Comparison of ENCODE assay signal across 27 mouse cellular contexts in genomic region chr10:6705226-6705885, GRCm38 (mm10). TPM values are rescaled to one million over a fixed set of nuclear protein-coding genes. Genes with fewer than 3 reads are reported as not detected.
DNase-seq lines count a peak whose midpoint lies in the region; ATAC-seq and TF ChIP-seq lines count a peak whose summit lies in the region.
"Had no signal": no experiment of that assay in that cellular context is flagged by ENCODE, and none has a peak within 500 bp of the region (broad histone marks: within the 10 kb centered on the region; RNA-seq: fewer than 3 reads in every experiment).

No protein-coding gene starts in this region.

- no peaks in the 10 kb centered on the region for H3K27me3 ChIP-seq in hindbrain, embryonic 15.5 days
- no peaks in the 10 kb centered on the region for H3K27me3 ChIP-seq in hindbrain, embryonic 14.5 days (ENCODE audit: control insufficient read depth, insufficient read depth, low read length)
- no peaks in the 10 kb centered on the region for H3K27me3 ChIP-seq in midbrain, embryonic 15.5 days (replicated peaks)
- H3K27me3 ChIP-seq in midbrain, embryonic 10.5 days (ENCODE audit: low read depth, poor library complexity, severe bottlenecking): no peaks in the 10 kb centered on the region
- no peaks in the 10 kb centered on the region for H3K27me3 ChIP-seq in forebrain, embryonic 16.5 days (replicated peaks; ENCODE audit: control insufficient read depth, insufficient read depth, low read length)
- H3K27me3 ChIP-seq in midbrain, postnatal 0 days (ENCODE audit: insufficient read depth, low read length): no peaks in the 10 kb centered on the region
- H3K27me3 ChIP-seq: embryonic facial prominence, embryonic 15.5 days; heart, embryonic 12.5 days; hindbrain, embryonic 13.5 days had no signal

- no peak overlapping the region for H3K9ac ChIP-seq in hindbrain, embryonic 15.5 days
- no peak overlapping the region for H3K9ac ChIP-seq in hindbrain, embryonic 14.5 days
- H3K9ac ChIP-seq in midbrain, embryonic 15.5 days: no peak overlapping the region
- no peak overlapping the region for H3K9ac ChIP-seq in forebrain, embryonic 16.5 days (replicated peaks; ENCODE audit: low read depth, low read length)
- H3K9ac ChIP-seq in midbrain, postnatal 0 days (replicated peaks; ENCODE audit: low read length, poor library complexity, severe bottlenecking): no peak overlapping the region
- H3K9ac ChIP-seq: embryonic facial prominence, embryonic 15.5 days; heart, embryonic 12.5 days; hindbrain, embryonic 13.5 days had no signal

- no peaks in the 10 kb centered on the region for H3K9me3 ChIP-seq in hindbrain, embryonic 15.5 days
- no peaks in the 10 kb centered on the region for H3K9me3 ChIP-seq in hindbrain, embryonic 14.5 days (ENCODE audit: control insufficient read depth, low read length)
- H3K9me3 ChIP-seq in midbrain, embryonic 15.5 days: no peaks in the 10 kb centered on the region
- no peaks in the 10 kb centered on the region for H3K9me3 ChIP-seq in midbrain, embryonic 10.5 days (replicated peaks)
- H3K9me3 ChIP-seq in forebrain, embryonic 16.5 days (ENCODE audit: control insufficient read depth, low read length): no peaks in the 10 kb centered on the region
- H3K9me3 ChIP-seq in midbrain, postnatal 0 days (ENCODE audit: low read length): no peaks in the 10 kb centered on the region
- H3K9me3 ChIP-seq: embryonic facial prominence, embryonic 15.5 days; heart, embryonic 12.5 days; hindbrain, embryonic 13.5 days had no signal

- intact Hi-C loops in heart, postnatal 14 days (cut with DNase I): no loop called here

- peak; percentile 80; the same call in 1 of the 2 replicates for ATAC-seq in hindbrain, embryonic 15.5 days (ENCODE audit: low FRiP score, low read depth)
- no peak for ATAC-seq in hindbrain, embryonic 14.5 days (ENCODE audit: low FRiP score)
- ATAC-seq in midbrain, embryonic 15.5 days (replicated peaks): peak; percentile 90
- ATAC-seq in forebrain, embryonic 16.5 days: peak; percentile 70; the same call in 1 of the 2 replicates
- peak; percentile 83 for ATAC-seq in midbrain, postnatal 0 days (ENCODE audit: low FRiP score)

- no peaks in the 10 kb centered on the region for H3K36me3 ChIP-seq in hindbrain, embryonic 15.5 days
- H3K36me3 ChIP-seq in hindbrain, embryonic 14.5 days (replicated peaks; ENCODE audit: control insufficient read depth, insufficient read depth): no peaks in the 10 kb centered on the region
- H3K36me3 ChIP-seq in midbrain, embryonic 15.5 days (replicated peaks): no peaks in the 10 kb centered on the region
- H3K36me3 ChIP-seq in midbrain, embryonic 10.5 days: no peaks in the 10 kb centered on the region
- H3K36me3 ChIP-seq in forebrain, embryonic 16.5 days (ENCODE audit: control insufficient read depth, insufficient read depth): no peaks in the 10 kb centered on the region
- H3K36me3 ChIP-seq in midbrain, postnatal 0 days (ENCODE audit: insufficient read depth, low read length): no peaks in the 10 kb centered on the region
- H3K36me3 ChIP-seq: embryonic facial prominence, embryonic 15.5 days; heart, embryonic 12.5 days; hindbrain, embryonic 13.5 days had no signal

- H3K4me3 ChIP-seq in hindbrain, embryonic 15.5 days: no peak overlapping the region
- no peak overlapping the region for H3K4me3 ChIP-seq in hindbrain, embryonic 14.5 days (replicated peaks; ENCODE audit: low read length)
- no peak overlapping the region for H3K4me3 ChIP-seq in midbrain, embryonic 15.5 days
- no peak overlapping the region for H3K4me3 ChIP-seq in midbrain, embryonic 10.5 days
- H3K4me3 ChIP-seq in forebrain, embryonic 16.5 days (replicated peaks; ENCODE audit: low read length): no peak overlapping the region
- no peak overlapping the region for H3K4me3 ChIP-seq in midbrain, postnatal 0 days (ENCODE audit: low read depth, low read length)
- H3K4me3 ChIP-seq: embryonic facial prominence, embryonic 15.5 days; erythroblast, embryonic 14.5 days; gastrocnemius, adult 2 months; heart, embryonic 12.5 days; hindbrain, embryonic 13.5 days had no signal

- 73% methylated on average over 1 of the region's 1 CpGs for WGBS in hindbrain, embryonic 15.5 days
- 84% methylated on average over 1 of the region's 1 CpGs for WGBS in hindbrain, embryonic 14.5 days
- 85% methylated on average over 1 of the region's 1 CpGs for WGBS in midbrain, embryonic 15.5 days
- 93% methylated on average over 1 of the region's 1 CpGs for WGBS in midbrain, embryonic 10.5 days
- 92% methylated on average over 1 of the region's 1 CpGs for WGBS in forebrain, embryonic 16.5 days
- WGBS in midbrain, postnatal 0 days: 70% methylated on average over 1 of the region's 1 CpGs

- TF ChIP-seq CTCF in midbrain, postnatal 0 days (IDR thresholded peaks at IDR 0.05): no peak

- no peaks in the 10 kb centered on the region for H3K4me1 ChIP-seq in hindbrain, embryonic 15.5 days (replicated peaks)
- no peaks in the 10 kb centered on the region for H3K4me1 ChIP-seq in hindbrain, embryonic 14.5 days (replicated peaks; ENCODE audit: control insufficient read depth, insufficient read depth, low read length)
- no peaks in the 10 kb centered on the region for H3K4me1 ChIP-seq in midbrain, embryonic 15.5 days
- no peaks in the 10 kb centered on the region for H3K4me1 ChIP-seq in midbrain, embryonic 10.5 days
- H3K4me1 ChIP-seq in forebrain, embryonic 16.5 days (replicated peaks; ENCODE audit: control insufficient read depth, insufficient read depth, low read length): no peaks in the 10 kb centered on the region
- no peaks in the 10 kb centered on the region for H3K4me1 ChIP-seq in midbrain, postnatal 0 days (ENCODE audit: insufficient read depth, low read length)
- H3K4me1 ChIP-seq: embryonic facial prominence, embryonic 15.5 days; heart, embryonic 12.5 days; hindbrain, embryonic 13.5 days had no signal

- no peak overlapping the region for H3K4me2 ChIP-seq in hindbrain, embryonic 15.5 days
- H3K4me2 ChIP-seq in hindbrain, embryonic 14.5 days (replicated peaks): no peak overlapping the region
- no peak overlapping the region for H3K4me2 ChIP-seq in midbrain, embryonic 15.5 days
- H3K4me2 ChIP-seq in forebrain, embryonic 16.5 days (ENCODE audit: low read length): no peak overlapping the region
- H3K4me2 ChIP-seq in midbrain, postnatal 0 days (ENCODE audit: low read depth, low read length, poor library complexity, severe bottlenecking): no peak overlapping the region
- H3K4me2 ChIP-seq: embryonic facial prominence, embryonic 15.5 days; heart, embryonic 12.5 days; hindbrain, embryonic 13.5 days had no signal

- no peak for DNase-seq in hindbrain, embryonic 14.5 days (ENCODE audit: low spot score)
- DNase-seq in midbrain, embryonic 10.5 days (ENCODE audit: low spot score): no peak
- DNase-seq in midbrain, postnatal 0 days (ENCODE audit: low spot score): peak; percentile 36
- no peak for DNase-seq in heart, postnatal 14 days
- DNase-seq: adrenal gland, adult 2 months; adrenal gland, postnatal 25 days; cerebellum, adult 8-10 months; cerebellum, postnatal 14 days; embryo, embryonic 11 days; gastrocnemius, adult 2 months; gastrocnemius, postnatal 25 days; heart, postnatal 36 days; kidney, adult 11 months had no signal

- no peak overlapping the region for H3K27ac ChIP-seq in hindbrain, embryonic 15.5 days (replicated peaks)
- H3K27ac ChIP-seq in hindbrain, embryonic 14.5 days: no peak overlapping the region
- H3K27ac ChIP-seq in midbrain, embryonic 15.5 days: no peak overlapping the region
- H3K27ac ChIP-seq in midbrain, embryonic 10.5 days (replicated peaks): no peak overlapping the region
- no peak overlapping the region for H3K27ac ChIP-seq in forebrain, embryonic 16.5 days (ENCODE audit: low read length)
- no peak overlapping the region for H3K27ac ChIP-seq in midbrain, postnatal 0 days (ENCODE audit: low read depth, low read length)
- H3K27ac ChIP-seq: embryonic facial prominence, embryonic 15.5 days; gastrocnemius, adult 2 months; hindbrain, embryonic 13.5 days had no signal

RNA-seq across cellular contexts. Expression of gene Oprm1, which starts 53.0 kb away (rescaled TPM):
- 2.9 and 3.5 TPM in 2 replicates for polyA plus RNA-seq in hindbrain, embryonic 15.5 days (2015; fragmentation: Nextera tagmentation; extraction: Ambion mirVana)
- polyA plus RNA-seq in hindbrain, embryonic 14.5 days (2014; fragmentation: Nextera tagmentation; extraction: Ambion mirVana): 2.3 and 3.6 TPM in 2 replicates
- 1.8 and 2.1 TPM in 2 replicates for polyA plus RNA-seq in midbrain, embryonic 15.5 days (2015; fragmentation: Nextera tagmentation; extraction: Ambion mirVana)
- 0.06 and 0.15 TPM in 2 replicates for polyA plus RNA-seq in midbrain, embryonic 10.5 days (2016; fragmentation: Nextera tagmentation; extraction: Ambion mirVana)
- 1.7 and 3.3 TPM in 2 replicates for polyA plus RNA-seq in forebrain, embryonic 16.5 days (2015; fragmentation: Nextera tagmentation; extraction: Ambion mirVana)
- 9.0 and 16.8 TPM in 2 replicates for total RNA-seq in midbrain, postnatal 0 days (2014; rRNA removed)
- polyA plus RNA-seq in midbrain, postnatal 0 days (2015; fragmentation: Nextera tagmentation; extraction: Ambion mirVana): 2.4 and 2.8 TPM in 2 replicates
- total RNA-seq in heart, postnatal 14 days (2021): not detected
- total RNA-seq: common myeloid progenitor, adult 5-6 weeks; ES-E14; gastrocnemius, adult 2 months; gastrocnemius, postnatal 25 days; granulocyte monocyte progenitor cell, adult 5-6 weeks; heart, adult 8-10 months; heart, postnatal 36 days had no signal
- polyA plus RNA-seq: adrenal gland, adult 2 months; embryonic facial prominence, embryonic 11.5 days; embryonic facial prominence, embryonic 15.5 days; erythroblast, embryonic 14.5 days; heart, embryonic 12.5 days; heart, embryonic 16.5 days had no signal

RNA-seq across cellular contexts. Expression of gene Gm10945, which starts 56.2 kb away (rescaled TPM):
- polyA plus RNA-seq in hindbrain, embryonic 15.5 days (2015; fragmentation: Nextera tagmentation; extraction: Ambion mirVana): not detected in 2 replicates
- not detected in 2 replicates for polyA plus RNA-seq in hindbrain, embryonic 14.5 days (2014; fragmentation: Nextera tagmentation; extraction: Ambion mirVana)
- polyA plus RNA-seq in midbrain, embryonic 15.5 days (2015; fragmentation: Nextera tagmentation; extraction: Ambion mirVana): not detected in 2 replicates
- polyA plus RNA-seq in midbrain, embryonic 10.5 days (2016; fragmentation: Nextera tagmentation; extraction: Ambion mirVana): not detected in 2 replicates
- polyA plus RNA-seq in forebrain, embryonic 16.5 days (2015; fragmentation: Nextera tagmentation; extraction: Ambion mirVana): not detected in 2 replicates
- total RNA-seq in midbrain, postnatal 0 days (2014; rRNA removed): not detected in 2 replicates
- polyA plus RNA-seq in midbrain, postnatal 0 days (2015; fragmentation: Nextera tagmentation; extraction: Ambion mirVana): not detected in 2 replicates
- not detected for total RNA-seq in heart, postnatal 14 days (2021)
- total RNA-seq: adrenal gland, adult 2 months; adrenal gland, postnatal 25 days; common myeloid progenitor, adult 5-6 weeks; ES-E14; gastrocnemius, adult 2 months; gastrocnemius, postnatal 25 days; granulocyte monocyte progenitor cell, adult 5-6 weeks; heart, adult 8-10 months; heart, postnatal 36 days had no signal
- polyA plus RNA-seq: adrenal gland, adult 2 months; embryonic facial prominence, embryonic 11.5 days; embryonic facial prominence, embryonic 15.5 days; erythroblast, embryonic 14.5 days; heart, embryonic 12.5 days; heart, embryonic 16.5 days; hindbrain, embryonic 13.5 days; intestine, embryonic 14.5 days had no signal
